Mouse (Mus musculus) monocyte, adult 5-6 weeks (primary cell): ENCODE measurements around the gene Dclk3. TPM values are rescaled to one million over a fixed set of nuclear protein-coding genes. Genes with fewer than 3 reads are reported as not detected.

Experiments used
- ATAC-seq: fragments of 153-309, 156-312 bp; replicated peaks from 2 replicates; pipeline ENCODE4 v1.8.0; 2017; ENCODE audit warnings: mild to moderate bottlenecking; ENCODE audit not compliant: low TSS enrichment, insufficient number of reproducible peaks, severe bottlenecking, poor library complexity, low FRiP score
- total RNA-seq: library from RNA; stranded (forward); fragments of 200-1000, 200-491, 200-594 nt; gene quantifications from 3 replicates; pipeline ENCODE4 v1.2.3, GENCODE M21; 2017

Dclk3 gene
- total RNA-seq, 1 experiment from 2014 or later: not detected

DNA sequence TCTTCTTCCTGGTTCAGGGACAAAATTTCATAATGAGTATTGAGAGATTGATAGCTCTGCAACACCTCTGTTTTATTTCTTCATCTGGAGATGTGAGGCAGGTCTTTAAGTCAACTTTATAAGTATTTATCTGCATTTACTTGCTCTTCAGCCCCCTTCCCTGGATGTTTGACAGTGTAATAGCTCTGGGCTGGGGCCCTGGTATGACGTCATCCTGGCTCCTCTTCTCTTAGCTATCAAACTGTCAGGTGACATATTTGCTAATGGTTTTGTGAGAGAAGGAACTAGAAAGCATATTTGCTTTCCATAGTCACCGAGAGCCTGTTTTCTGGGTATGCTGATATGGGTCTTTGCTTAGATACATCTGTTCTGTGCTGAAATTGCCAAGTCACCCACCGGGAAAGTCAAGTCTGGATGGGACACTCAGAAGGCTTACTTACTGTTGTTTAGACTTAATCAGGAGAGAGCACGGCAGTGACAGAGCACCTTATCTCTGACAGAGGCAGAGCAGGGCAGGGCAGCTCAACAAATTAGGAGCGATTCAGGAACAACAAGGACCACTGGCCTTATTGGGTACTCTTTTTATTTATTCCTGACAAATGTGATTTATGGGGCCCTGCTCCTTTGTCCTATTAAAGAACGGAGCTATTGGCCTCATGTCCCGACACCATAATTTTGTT lies 96.0 kb downstream of the Dclk3 start:
- ATAC-seq: no peak

DNA sequence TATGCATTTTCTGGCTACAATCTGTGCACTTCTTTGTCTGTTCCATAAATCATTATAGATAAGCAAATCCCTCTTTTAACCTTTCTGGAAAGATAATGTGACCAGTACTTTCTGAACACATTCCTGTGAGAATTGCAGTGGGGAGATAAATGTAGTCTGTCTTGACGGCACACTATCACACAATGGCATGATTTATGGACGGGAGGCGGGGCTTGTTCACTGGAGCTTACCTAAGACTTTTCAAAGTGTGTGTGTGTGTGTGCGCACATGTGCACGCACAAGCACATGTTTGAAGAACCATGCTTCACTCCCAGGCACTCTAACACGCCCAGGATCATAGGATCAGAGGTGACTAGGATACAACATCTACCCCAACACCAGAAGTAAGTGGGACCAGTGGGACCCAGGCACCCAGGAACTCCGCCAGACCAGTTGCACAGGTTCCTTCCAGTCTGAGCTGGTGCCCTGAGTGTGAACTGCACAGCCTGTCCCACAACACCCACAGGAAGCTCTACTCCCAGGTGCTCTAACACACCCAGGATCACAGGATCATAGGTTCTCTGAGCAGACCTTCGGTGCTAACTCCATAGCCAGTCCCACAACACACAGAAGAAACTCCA lies 96.7 kb downstream of the Dclk3 start:
- no peak for ATAC-seq

Other genes starting within 250 kb of the Dclk3 start
- gene Mlh1, start 167.3 kb upstream of the Dclk3 start, total RNA-seq: 19.3 to 59.3 TPM (median 34.8 TPM) in 3 replicates
- gene Epm2aip1, start 167.2 kb upstream of the Dclk3 start, total RNA-seq: 12.3 to 26.9 TPM (median 13.0 TPM) in 3 replicates
- 0.10 to 0.19 TPM in 2 of 3 replicates, not detected in the other for gene Trank1, start 127.3 kb upstream of the Dclk3 start, total RNA-seq